Mouse (Mus musculus): ENCODE measurements around the gene Syndig1.

Syndig1 gene

GRCm38 (mm10) chr2:149828911-149829310, at the start of gene Syndig1:
Gene Syndig1 (plus strand): TSS chr2:149829211.
- DNase-seq = no peak

- DNase-seq = no peak
Measured at GRCm38 (mm10) chr2:149798613-149799012, 30.4 kb upstream of the Syndig1 start.

- no peak for DNase-seq
Measured at GRCm38 (mm10) chr2:149804599-149805140, 24.3 kb upstream of the Syndig1 start.

GRCm38 (mm10) chr2:149805256-149805655, 23.8 kb upstream of the Syndig1 start:
- DNase-seq = no peak

- no peak for DNase-seq
Measured at GRCm38 (mm10) chr2:149812899-149813298, 16.1 kb upstream of the Syndig1 start.

- DNase-seq = no peak
Measured at GRCm38 (mm10) chr2:149818395-149818794, 10.6 kb upstream of the Syndig1 start.

- DNase-seq = no peak
Measured at GRCm38 (mm10) chr2:149819751-149820150, 9.3 kb upstream of the Syndig1 start.

- no peak for DNase-seq
Measured at GRCm38 (mm10) chr2:149820201-149820600, 8.8 kb upstream of the Syndig1 start.

- DNase-seq = peak; percentile 47
Measured at GRCm38 (mm10) chr2:149829955-149830535, 1.0 kb downstream of the Syndig1 start.

GRCm38 (mm10) chr2:149830536-149831458, 1.8 kb downstream of the Syndig1 start, which contains the start of gene C530025M09Rik:
Gene C530025M09Rik (minus strand): TSS chr2:149831213.
- peak; percentile 74 for DNase-seq

- peak; percentile 45 for DNase-seq
Measured at GRCm38 (mm10) chr2:149831459-149832245, 2.6 kb downstream of the Syndig1 start.

GRCm38 (mm10) chr2:149832301-149832700, 3.3 kb downstream of the Syndig1 start:
- no peak for DNase-seq

- no peak for DNase-seq
Measured at GRCm38 (mm10) chr2:149835091-149835490, 6.1 kb downstream of the Syndig1 start.

- no peak for DNase-seq
Measured at GRCm38 (mm10) chr2:149836471-149837135, 7.6 kb downstream of the Syndig1 start.

GRCm38 (mm10) chr2:149839666-149840065, 10.7 kb downstream of the Syndig1 start:
- DNase-seq = peak; percentile 57

GRCm38 (mm10) chr2:149844575-149844974, 15.6 kb downstream of the Syndig1 start:
- no peak for DNase-seq

GRCm38 (mm10) chr2:149848778-149849177, 19.8 kb downstream of the Syndig1 start:
- no peak for DNase-seq

GRCm38 (mm10) chr2:149861002-149861401, 32.0 kb downstream of the Syndig1 start:
- DNase-seq = no peak

- no peak for DNase-seq
Measured at GRCm38 (mm10) chr2:149865914-149866435, 37.0 kb downstream of the Syndig1 start.

- no peak for DNase-seq
Measured at GRCm38 (mm10) chr2:149870496-149870895, 41.5 kb downstream of the Syndig1 start.

- no peak for DNase-seq
Measured at GRCm38 (mm10) chr2:149872496-149872895, 43.5 kb downstream of the Syndig1 start.

- DNase-seq = peak; percentile 60
Measured at GRCm38 (mm10) chr2:149873346-149873745, 44.3 kb downstream of the Syndig1 start.
